Mouse (Mus musculus) limb, embryonic 14.5 days (tissue): ENCODE measurements around the gene A630023A22Rik. TPM values are rescaled to one million over a fixed set of nuclear protein-coding genes. Genes with fewer than 3 reads are reported as not detected.

Experiments
- ATAC-seq: fragments of 200-750 bp; cut with Nextera tagmentation; 2 replicates; pipeline ENCODE4 v1.8.0; 2017; ENCODE audit warnings: low read depth, moderate number of reproducible peaks, moderate TSS enrichment; ENCODE audit not compliant: low FRiP score
- DNase-seq: peaks from one replicate; pipeline ENCODE4 v3.0.0-alpha.2; 2015; ENCODE audit warnings: low spot score
- H3K27ac ChIP-seq: fragments of 300-500 bp; sonication (generic); replicated peaks from 2 replicates; pipeline ENCODE4 v1.5.1; 2014; ENCODE audit warnings: low read depth, mild to moderate bottlenecking, low read length, moderate library complexity, mixed read lengths
- H3K27me3 ChIP-seq: fragments of 300-500 bp; sonication (generic); 2 replicates; pipeline ENCODE4 v1.6.1; 2014; ENCODE audit warnings: low read length, mixed read lengths; ENCODE audit not compliant: control insufficient read depth, insufficient read depth
- H3K36me3 ChIP-seq: fragments of 300-500 bp; sonication (generic); 2 replicates; pipeline ENCODE4 v1.6.1; 2014; ENCODE audit warnings: mild to moderate bottlenecking, low read length, moderate library complexity, mixed read lengths; ENCODE audit not compliant: control insufficient read depth, insufficient read depth
- H3K4me1 ChIP-seq: fragments of 300-500 bp; sonication (generic); 2 replicates; pipeline ENCODE4 v1.6.1; 2014; ENCODE audit warnings: antibody characterized with exemption, low read length, mixed read lengths; ENCODE audit not compliant: control insufficient read depth, insufficient read depth
- H3K4me2 ChIP-seq: fragments of 300-500 bp; sonication (generic); replicated peaks from 2 replicates; pipeline ENCODE4 v1.6.1; 2014; ENCODE audit warnings: low read depth, mild to moderate bottlenecking, low read length, moderate library complexity; ENCODE audit not compliant: severe bottlenecking
- H3K4me3 ChIP-seq: fragments of 300-500 bp; sonication (generic); replicated peaks from 2 replicates; pipeline ENCODE4 v1.5.1; 2014; ENCODE audit warnings: low read length
- H3K9ac ChIP-seq: fragments of 300-500 bp; sonication (generic); 2 replicates; pipeline ENCODE4 v1.6.1; 2014; ENCODE audit warnings: mild to moderate bottlenecking, low read depth, low read length, moderate library complexity; ENCODE audit not compliant: severe bottlenecking
- H3K9me3 ChIP-seq: fragments of 300-500 bp; sonication (generic); 2 replicates; pipeline ENCODE4 v1.6.1; 2016; ENCODE audit warnings: low read length; ENCODE audit not compliant: control insufficient read depth
- POLR2A ChIP-seq: fragments of 200-500 bp; IDR thresholded peaks from 2 replicates; pipeline ENCODE4 v1.8.0; 2012; ENCODE audit warnings: inconsistent platforms, mild to moderate bottlenecking, moderate library complexity, borderline replicate concordance; ENCODE audit not compliant: insufficient read depth, insufficient read length; ENCODE audit errors: extremely low read depth
- WGBS: fragments of 180-500 bp; shearing (Covaris S2); extraction: QIAGEN DNeasy Blood & Tissue Kit; methylation state at CpG from one replicate; pipeline ENCODE4 v1.1.7; 2014; 5-methylcytosine and 5-hydroxymethylcytosine counted together
- polyA plus RNA-seq, 2 experiments: library from polyadenylated mRNA; depleted of rRNA in 1 of 2; stranded (reverse) in 1 of 2; unstranded in 1 of 2; fragments of >200 nt; fragmentation: Nextera tagmentation in 1 of 2; extraction: Ambion mirVana in 1 of 2; gene quantifications; 2 replicates each; pipeline versions ENCODE4 v1.2.1 to v1.2.3; 2012 to 2014

The A630023A22Rik gene
- polyA plus RNA-seq, 2 experiments: not detected

DNA sequence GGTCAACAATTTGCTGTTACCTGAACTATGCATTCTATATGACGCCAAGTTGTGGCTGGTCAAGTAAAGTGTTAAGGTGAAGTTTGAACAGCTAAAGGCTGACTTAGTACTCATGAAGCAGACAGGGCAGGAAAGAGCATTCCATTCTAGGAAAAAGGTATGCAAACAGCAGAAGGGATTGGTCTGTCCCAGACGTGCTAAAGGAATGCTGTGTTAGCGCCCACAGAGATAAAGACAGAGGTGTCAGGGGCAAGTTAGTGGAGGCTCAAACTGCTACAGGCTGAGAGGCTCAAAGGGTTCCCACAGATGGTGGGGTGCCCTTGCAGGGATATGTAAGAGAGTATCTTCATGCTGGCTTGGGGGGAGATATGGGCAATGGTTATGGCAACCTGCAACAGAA is 1.3 kb upstream of the A630023A22Rik start:
- Histone ChIP-seq H3K4me3 (no peak overlapping the region), H3K27ac (no peak overlapping the region), H3K4me2 (no peak overlapping the region), H3K9ac (no peak overlapping the region), H3K36me3 (no peaks in the 10 kb centered on the region), H3K9me3 (no peaks in the 10 kb centered on the region), H3K27me3 (no peaks in the 10 kb centered on the region), H3K4me1 (peaks cover 4% of the 10 kb centered on the region; the same call in 1 of the 2 replicates)
- ATAC-seq (no peak), DNase-seq (no peak)
- WGBS: 64% methylated on average over 3 of the region's 3 CpGs
- TF ChIP-seq POLR2A: no peak

- DNase-seq: no peak
- Histone ChIP-seq H3K4me2 (no peak overlapping the region), H3K4me3 (no peak overlapping the region), H3K27ac (no peak overlapping the region), H3K9me3 (no peaks in the 10 kb centered on the region), H3K36me3 (no peaks in the 10 kb centered on the region), H3K27me3 (no peaks in the 10 kb centered on the region), H3K9ac (no peak overlapping the region), H3K4me1 (no peaks in the 10 kb centered on the region)
- TF ChIP-seq POLR2A: no peak
- no peak for ATAC-seq
- WGBS: 82% methylated on average over 5 of the region's 5 CpGs
These were observed 6.4 kb downstream of the A630023A22Rik start for GRCm38 (mm10) chr14:34096161-34096560.

DNA sequence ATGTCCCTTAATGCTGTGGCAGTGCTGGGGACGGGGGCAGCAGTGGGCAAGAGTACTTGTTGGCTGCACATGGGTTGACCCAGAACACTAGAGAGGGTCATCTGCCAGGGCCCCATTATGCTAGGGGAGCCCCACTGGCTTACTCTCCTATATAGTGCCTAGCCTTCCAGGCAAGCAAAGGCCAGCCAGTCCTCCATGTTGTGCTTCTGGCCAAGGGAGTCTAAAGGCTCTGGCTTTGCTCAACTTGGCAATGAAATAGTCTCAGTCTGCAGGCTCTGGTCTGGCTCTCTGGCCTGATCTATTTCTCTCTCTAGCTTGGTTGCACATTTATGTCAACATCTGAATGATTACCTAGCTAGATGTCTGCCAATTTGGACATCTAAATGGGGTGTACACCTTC is 9.7 kb downstream of the A630023A22Rik start:
- H3K27me3 ChIP-seq: no peaks in the 10 kb centered on the region
- H3K4me1 ChIP-seq: peaks cover 1% of the 10 kb centered on the region; the same call in 1 of the 2 replicates
- WGBS: 86% methylated on average over 1 of the region's 1 CpGs
- H3K9me3 ChIP-seq: no peaks in the 10 kb centered on the region
- H3K9ac ChIP-seq: no peak overlapping the region
- DNase-seq (no peak), ATAC-seq (no peak)
- H3K4me2 ChIP-seq: no peak overlapping the region
- H3K4me3 ChIP-seq: no peak overlapping the region
- no peak for TF ChIP-seq POLR2A
- H3K36me3 ChIP-seq: no peaks in the 10 kb centered on the region
- no peak overlapping the region for H3K27ac ChIP-seq

DNA sequence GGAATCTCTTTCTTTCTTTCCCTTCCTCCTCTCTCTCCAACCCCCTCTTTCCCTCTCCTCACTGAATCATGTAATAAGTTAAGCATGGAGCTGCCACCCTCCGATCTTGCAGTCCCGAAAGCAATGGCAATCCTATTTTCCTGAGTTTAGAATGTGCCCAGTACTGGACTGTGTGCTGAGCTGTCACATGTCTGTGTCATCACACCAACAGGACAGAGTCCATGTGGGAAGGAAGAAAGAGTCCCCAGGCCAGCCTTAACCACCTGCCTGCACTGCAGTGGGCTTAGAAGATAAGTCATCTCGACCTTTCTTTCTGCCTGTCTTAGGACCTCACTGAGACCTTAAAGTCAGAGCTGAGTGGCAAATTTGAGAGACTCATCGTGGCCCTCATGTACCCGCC is 11.1 kb downstream of the A630023A22Rik start:
- DNase-seq: no peak
- Histone ChIP-seq H3K27me3 (no peaks in the 10 kb centered on the region), H3K27ac (no peak overlapping the region), H3K4me2 (no peak overlapping the region), H3K4me1 (peaks cover 6% of the 10 kb centered on the region; the same call in 1 of the 2 replicates), H3K4me3 (no peak overlapping the region), H3K9me3 (no peaks in the 10 kb centered on the region), H3K9ac (no peak overlapping the region), H3K36me3 (no peaks in the 10 kb centered on the region)
- WGBS: 72% methylated on average over 5 of the region's 5 CpGs
- no peak for TF ChIP-seq POLR2A
- ATAC-seq: no peak

- Histone ChIP-seq H3K9me3 (no peaks in the 10 kb centered on the region), H3K27me3 (no peaks in the 10 kb centered on the region), H3K4me1 (peaks cover 6% of the 10 kb centered on the region; the same call in 1 of the 2 replicates), H3K36me3 (no peaks in the 10 kb centered on the region), H3K9ac (no peak overlapping the region), H3K27ac (no peak overlapping the region), H3K4me2 (no peak overlapping the region), H3K4me3 (no peak overlapping the region)
- ATAC-seq (no peak), DNase-seq (no peak)
- no peak for TF ChIP-seq POLR2A
- 80% methylated on average over 8 of the region's 8 CpGs for WGBS
These were observed 12.8 kb downstream of the A630023A22Rik start for GRCm38 (mm10) chr14:34089796-34090195.
